Mouse (Mus musculus) v-Abl transformed pro-B cells (cell line): ENCODE data around the gene Gal3st2c.
"Not testable (repeated sequence)": the region's sequence is repeated elsewhere in the genome, so short reads cannot be mapped to it uniquely, and the experiment has no call there.

Source experiments
- in situ Hi-C, 2 experiments: fragments of 400-800 bp; cut with MboI; formaldehyde crosslinking; loops; one replicate each; pipeline ENCODE4 v1.15.1; 2025; ENCODE audit not compliant: unreplicated experiment in 2 of 2

Gal3st2c gene

DNA sequence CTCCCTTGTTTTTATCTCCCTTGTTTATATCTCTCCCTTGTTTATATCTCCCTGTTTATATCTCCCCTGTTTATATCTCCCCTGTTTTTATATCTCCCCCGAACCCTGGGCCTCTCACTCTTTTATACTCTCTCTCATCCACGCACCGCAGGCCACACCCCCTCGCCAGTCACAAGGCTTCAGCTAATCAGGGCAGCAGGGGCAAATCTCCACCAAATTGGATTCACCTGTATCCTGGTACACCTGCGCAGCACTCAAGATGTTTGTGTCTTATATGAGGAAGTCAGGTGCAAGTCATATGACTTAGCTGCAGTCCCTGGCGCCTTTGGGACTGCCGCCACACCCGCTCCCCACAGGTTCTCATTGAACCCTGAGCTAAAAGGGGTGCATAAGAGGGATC is at the start of gene Gal3st2c:
Gene Gal3st2c, plus strand, starts transcription at position 301 of the 400 bp plus-strand sequence.
- in situ Hi-C loops = loop anchor here in 1 of 2 experiments (10.0 kb wide), 1 partner anchor 85 kb away; no protein-coding TSS in a partner anchor

DNA sequence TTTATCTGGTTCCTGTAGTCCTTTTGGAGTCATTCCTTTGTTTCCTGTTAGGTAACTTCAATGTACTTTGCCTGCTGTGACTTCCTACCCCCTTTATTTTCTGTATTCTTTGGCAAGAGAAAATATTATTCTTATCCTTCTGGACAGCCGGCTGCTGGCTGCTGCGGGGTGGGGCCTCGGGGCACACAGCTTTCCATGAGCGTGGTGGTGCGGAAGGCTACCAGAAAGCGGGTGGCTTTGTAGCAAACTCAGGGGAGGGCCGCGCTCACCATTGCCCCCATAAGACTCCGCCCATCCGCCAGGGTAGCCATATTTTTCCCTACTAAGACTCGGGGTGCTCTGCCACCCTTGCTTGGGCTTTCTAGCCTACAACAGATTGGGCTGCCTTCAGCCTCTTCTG is 41.2 kb upstream of the Gal3st2c start:
- in situ Hi-C loops = not testable (repeated sequence)

DNA sequence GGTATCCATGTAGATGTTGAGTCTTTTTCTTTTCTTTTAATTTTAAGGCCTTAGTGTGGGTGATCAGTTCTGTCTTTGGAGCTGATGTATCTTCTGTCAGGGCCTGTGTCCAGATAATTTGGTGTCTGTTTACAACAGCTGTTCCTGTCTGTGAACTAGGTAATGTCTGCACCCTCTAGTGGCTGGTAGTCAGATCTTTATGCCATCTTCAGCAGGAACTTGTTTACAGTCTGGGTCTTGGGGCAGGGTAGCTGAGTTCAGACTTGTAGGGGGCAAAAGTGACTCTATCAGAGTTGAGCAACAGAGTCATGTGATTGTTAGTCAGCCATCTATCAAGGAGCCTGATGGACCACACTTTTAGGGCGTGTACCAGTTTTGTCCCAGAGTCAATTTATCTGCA is 23.8 kb upstream of the Gal3st2c start:
- in situ Hi-C loops = not testable (repeated sequence)

DNA sequence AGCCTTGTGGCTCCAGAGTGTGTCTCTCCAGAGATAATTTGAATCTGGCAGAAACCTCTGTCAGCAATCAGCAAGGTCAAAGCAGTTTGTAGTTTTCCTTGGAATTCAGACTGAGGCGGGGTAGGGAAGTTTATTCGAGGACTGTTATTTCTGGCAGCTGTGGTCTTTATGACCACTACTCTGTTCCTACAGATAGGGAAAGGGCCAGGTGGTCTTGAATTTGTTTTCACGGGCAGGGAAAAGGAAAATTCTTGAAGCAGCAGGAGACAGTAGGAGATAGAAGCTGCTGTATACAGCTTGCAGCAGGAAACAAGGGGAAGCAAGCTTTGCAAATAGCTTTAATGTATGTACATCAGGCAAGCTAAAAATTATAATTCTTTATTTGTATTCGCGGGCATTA is 19.9 kb upstream of the Gal3st2c start:
- in situ Hi-C loops = not testable (repeated sequence)

DNA sequence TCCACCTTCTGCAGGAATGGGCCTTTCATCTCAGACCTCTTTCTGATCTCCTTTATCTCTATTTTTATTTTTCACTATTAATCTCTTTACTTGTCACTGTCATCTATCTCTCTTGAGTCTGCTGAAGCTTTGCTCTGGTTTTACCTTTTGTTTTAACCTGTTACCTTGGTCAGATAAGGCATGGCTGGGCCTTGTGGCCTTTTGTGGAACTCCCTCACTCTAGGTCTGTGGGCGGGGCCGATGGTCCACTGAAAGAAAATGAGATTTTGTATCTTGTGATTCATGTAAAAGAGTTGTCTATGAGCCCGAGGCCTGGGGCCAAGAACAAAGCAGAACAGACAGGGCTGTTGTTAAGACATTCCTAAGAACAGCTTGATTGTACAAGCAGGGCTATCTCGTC is 19.5 kb upstream of the Gal3st2c start:
- in situ Hi-C loops = not testable (repeated sequence)

DNA sequence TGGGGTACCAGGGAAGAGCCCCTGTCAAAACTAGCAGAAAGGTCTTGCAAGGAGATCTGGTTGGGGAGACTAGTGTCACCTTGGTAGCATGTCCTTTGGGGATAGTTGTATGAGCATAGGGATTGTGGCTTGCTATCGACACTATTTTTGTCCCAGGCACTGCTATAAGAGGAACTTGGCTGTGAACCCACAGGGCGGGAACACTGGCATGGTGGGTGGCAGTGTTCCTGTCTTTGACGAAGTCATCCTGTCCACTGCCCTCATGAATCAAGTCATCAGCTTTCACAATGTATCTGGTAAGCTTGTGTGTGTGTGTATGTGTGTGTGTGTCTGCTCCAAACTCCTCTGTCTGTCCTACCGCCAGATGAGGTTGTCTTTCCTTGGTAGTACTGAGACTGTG is 14.5 kb upstream of the Gal3st2c start:
- in situ Hi-C loops = not testable (repeated sequence)

DNA sequence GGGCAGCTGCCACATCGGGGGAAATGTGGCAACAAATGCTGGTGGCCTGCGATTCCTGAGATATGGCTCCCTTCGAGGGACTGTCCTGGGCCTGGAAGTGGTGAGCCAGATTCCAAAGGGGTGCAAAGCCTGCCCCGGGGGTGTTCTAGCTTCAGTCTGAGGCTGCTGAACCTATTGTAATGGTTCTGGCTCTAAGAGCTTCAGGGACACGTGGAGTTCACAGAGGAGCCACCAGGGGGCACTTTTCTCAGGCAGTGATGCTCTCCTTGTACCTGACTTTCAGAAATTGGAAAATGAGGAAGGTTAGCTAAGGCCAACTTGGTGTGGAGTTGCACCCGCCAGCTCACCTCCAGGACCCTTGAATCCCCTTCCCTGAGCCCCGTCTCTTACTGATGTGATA is 12.0 kb upstream of the Gal3st2c start:
- in situ Hi-C loops = not testable (repeated sequence)

DNA sequence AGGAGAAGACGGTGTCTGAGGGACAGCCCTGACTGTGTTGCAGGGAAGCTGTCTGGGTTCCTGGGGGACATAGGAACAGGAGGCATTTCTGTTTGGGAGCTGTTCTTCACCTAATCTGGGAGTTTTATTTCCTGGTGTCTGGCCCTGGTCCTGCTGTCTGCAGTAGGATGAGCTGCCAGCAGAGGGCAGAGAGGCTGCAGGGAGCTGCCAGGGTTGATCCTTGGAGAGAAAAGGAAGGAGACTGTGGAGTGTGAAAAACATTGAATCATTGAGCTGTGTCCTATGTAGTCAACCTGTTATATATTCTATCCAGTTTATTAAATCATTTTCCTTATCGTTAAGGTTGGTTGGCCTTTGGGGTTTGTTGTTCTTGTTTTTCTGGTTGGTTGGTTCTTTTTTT is 9.4 kb upstream of the Gal3st2c start:
- in situ Hi-C loops = loop anchor here in 1 of 2 experiments (10.0 kb wide), 1 partner anchor 94 kb away; no protein-coding TSS in a partner anchor

DNA sequence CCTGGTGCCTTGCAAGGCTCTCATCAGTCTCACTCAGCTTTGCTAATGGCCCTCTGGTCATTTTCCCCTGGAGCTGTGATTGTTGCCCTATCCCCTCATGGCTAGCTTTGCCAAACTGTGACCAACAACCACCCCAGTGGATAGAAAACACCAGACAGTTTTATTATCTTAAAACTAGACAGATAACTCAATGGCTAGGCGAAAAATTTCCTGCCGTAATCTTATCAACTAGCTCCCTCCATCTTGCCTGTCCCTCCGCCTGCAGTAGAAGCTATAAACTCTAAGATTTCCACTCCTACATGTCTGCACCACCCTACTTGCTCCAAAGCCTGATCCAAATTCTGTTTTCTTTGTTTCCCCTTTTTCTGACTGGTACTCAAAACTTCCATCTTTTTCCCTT is 4.1 kb upstream of the Gal3st2c start:
- in situ Hi-C loops = loop anchor here in 1 of 2 experiments (10.0 kb wide), 1 partner anchor 89 kb away; no protein-coding TSS in a partner anchor

DNA sequence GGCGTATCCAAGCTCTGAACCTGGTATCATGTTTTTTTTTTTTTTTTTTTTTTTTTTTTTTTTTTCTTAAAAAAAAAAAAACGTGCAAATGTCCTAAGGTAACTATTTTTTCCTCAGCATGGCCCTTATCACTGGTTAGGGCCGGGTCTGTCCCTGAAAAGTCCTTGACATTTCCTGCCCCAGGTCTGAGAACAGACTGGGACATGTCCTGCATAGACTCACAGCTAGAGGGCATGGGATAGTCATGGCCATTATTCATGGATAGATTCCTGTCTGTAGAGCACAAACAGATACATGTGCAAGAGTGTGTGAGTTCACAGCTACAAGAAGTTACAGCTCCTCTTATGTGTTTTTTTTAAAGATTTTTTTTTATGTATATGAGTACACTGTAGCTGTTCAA is 1.5 kb upstream of the Gal3st2c start:
- in situ Hi-C loops = loop anchor here in 1 of 2 experiments (10.0 kb wide), 1 partner anchor 86 kb away; no protein-coding TSS in a partner anchor

DNA sequence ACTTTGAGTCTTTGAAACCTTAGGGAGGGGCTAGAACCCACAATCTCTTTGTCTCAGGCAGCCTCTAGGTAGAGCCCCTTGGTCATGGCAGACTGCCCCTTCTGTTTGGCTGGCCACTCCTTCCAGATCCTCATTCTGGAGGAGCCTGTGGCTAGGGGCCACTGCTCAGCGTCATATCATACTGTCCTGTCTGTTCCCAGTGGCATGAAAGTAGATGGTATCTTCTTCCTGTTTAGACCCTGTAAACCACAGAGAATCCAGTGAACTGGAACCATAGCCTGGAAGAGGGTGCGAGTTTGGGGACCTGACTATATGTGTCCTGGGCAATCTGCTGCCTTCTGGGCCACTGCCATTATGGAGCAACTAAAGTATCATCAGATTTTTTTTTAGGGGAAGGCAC is 759 bp downstream of the Gal3st2c start:
- in situ Hi-C loops = loop anchor here in 1 of 2 experiments (10.0 kb wide), 1 partner anchor 84 kb away; no protein-coding TSS in a partner anchor

DNA sequence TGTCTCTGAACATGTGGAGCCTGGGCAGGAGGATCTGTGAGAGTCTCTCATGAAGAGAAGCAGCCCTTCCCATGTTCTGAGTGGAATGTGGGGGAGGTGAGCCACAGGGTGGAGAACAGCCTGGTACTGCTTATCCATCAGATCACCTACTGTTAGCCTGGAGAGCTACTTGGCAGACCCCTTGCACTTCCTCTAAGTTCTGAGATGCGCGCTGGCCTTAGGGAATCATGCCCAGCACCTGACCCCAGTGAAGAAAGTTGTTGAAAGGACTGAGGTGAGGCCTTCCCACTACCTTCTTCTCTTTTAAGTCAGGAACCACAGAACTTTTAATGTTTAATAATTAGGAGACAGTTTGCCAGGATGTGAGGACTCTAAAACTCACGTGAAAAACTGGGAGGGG is 1.2 kb downstream of the Gal3st2c start:
- in situ Hi-C loops = loop anchor here in 1 of 2 experiments (10.0 kb wide), 1 partner anchor 83 kb away; no protein-coding TSS in a partner anchor

DNA sequence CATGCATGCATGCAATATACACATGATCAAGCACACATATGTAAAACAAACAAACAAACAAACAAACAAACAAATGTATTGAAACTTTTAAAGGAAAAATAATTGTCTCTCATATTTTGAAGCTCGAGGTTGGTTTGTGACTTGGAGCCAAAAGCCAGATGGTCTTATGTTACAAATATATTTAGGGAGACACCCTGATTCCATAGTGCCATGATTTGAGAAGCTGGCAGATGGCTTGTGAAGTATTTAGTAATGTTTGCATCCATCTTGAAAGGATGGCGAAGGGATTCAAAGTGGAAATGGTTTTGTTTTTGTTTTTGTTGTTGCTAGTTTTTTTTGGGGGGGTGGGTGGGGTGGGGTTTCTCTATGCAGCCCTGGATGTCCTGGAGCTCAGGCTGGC is 10.7 kb downstream of the Gal3st2c start:
- in situ Hi-C loops = no loop called here

DNA sequence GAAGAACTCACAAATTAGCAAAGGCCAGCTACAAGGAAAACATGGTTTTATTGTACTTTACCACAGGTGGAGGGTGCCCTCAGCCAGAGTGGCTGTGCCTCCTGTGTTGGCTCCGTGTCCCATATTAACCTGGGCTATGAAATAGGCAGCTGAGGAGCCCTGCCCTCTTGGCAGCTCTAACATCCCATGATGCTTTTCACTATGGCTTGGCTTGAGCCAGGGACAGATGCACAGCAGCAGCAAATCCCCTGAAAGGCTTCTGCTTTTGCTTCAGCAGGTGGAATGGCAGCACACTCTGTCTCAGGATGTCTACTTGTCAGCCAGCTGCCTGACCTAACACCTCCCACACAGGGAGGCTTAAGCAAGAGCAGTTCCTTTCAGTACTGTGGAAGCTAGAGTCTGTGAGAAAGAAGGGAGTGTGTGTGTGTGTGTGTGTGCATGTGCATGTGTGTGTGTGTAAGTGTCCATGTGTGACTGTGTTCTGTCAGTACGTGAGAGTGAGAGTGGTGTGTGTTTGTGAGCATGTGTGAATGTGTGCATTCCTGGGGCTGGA is 15.7 kb downstream of the Gal3st2c start:
- in situ Hi-C loops = not testable (repeated sequence)

DNA sequence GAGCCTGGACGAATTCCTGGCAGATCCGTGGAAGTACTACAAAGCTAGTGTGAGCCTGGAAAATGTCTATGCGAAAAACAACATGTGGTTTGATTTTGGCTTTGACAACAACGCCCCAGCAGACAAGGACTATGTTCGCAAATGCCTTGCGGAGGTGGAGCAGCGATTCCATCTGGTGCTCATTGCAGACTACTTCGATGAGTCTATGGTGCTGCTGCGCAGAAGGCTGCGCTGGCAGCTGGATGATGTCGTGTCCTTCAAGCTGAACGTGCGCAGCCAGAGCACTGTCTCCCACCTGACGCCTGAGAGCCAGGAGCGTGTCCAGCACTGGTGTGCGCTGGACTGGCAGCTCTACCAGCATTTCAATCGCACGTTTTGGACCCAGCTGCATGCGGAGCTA is 18.5 kb downstream of the Gal3st2c start:
- in situ Hi-C loops = not testable (repeated sequence)

DNA sequence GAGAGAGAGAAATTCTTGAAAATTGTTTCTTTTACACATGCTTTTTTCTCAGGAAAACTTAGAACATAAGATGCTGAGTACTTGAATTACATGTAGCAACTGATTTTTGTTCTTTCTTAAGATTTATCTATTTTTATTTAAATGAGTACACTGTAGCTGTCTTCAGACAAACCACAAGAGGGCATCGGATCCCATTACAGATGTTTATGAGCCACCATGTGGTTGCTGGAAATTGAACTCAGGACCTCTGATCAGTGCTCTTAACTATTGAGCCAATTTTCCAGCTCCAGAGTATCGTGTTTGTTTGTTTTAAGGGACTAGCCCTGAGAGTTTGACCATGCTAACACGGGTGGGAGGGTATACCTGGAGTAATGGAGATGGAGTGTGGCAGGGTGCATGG is 21.3 kb downstream of the Gal3st2c start:
- in situ Hi-C loops = no loop called here

DNA sequence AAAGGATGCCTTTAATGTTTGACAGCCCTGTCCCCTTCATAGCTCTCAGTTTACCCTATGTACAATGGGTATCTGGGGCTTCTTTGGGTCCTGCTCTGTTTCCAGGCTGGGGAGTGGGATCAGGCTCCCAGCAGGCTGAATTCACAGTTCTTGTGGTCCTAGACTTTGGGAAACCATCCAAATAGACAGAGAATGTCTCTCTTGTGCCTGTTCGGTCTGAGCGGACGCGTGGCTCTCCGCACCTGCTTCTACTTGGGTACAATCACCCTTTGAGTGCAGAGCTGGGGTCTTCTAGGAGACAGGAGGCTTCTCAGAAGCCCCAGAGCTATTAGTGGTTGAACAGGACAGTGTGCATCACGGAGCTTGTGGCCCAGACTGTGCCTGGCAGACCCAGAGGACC is 29.8 kb downstream of the Gal3st2c start, which contains the start of gene Neu4:
Gene Neu4, plus strand, starts transcription at position 301 of the 400 bp plus-strand sequence.
- in situ Hi-C loops = no loop called here

DNA sequence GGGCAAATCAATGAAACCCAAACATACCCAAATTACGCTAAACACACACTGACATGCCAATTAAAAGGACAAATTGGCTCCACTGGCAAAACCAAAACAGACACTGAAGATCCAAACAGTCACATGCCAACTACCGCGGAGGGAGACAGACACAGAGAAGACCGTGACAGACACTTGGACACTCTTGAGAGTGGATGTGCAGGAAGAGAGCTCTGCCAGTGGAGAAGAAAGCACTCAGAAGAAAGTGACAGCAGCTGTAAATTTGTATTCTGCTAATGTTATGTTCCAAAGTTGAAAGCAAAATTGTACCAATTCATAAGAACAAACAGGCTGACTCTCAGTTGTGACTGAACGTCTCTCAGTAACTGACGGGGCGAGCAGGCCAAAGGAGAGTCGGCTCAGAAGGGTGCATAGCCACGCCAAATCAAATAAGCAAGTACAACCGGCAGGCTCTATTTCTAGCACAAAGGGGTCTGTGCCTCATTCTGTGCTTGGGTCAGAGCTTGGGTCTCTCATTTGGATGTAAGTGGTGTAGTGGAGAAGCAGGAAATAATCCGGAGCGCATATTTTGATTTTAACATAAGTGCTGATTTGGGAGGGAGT is 37.3 kb downstream of the Gal3st2c start:
- in situ Hi-C loops = no loop called here

DNA sequence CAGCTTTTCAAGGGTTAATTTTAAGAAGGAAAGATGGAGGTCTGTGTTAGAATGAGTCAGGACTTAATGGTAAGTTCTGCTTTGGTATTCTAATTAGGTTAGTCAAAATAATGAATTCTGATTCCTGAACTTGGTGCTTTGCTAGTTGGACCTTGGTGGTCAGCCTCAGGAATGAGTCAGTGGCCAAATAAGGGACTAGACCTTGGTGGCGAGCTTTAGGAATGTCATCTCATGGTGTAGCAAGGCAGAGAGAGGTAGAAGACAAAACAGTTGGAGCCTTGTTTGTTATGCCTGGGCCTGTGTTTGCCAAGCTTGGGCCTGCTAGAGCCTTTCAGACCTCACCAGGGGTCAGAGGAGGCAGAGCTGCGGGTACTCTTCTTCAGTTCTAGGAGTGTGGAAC is 38.4 kb downstream of the Gal3st2c start:
- in situ Hi-C loops = no loop called here

DNA sequence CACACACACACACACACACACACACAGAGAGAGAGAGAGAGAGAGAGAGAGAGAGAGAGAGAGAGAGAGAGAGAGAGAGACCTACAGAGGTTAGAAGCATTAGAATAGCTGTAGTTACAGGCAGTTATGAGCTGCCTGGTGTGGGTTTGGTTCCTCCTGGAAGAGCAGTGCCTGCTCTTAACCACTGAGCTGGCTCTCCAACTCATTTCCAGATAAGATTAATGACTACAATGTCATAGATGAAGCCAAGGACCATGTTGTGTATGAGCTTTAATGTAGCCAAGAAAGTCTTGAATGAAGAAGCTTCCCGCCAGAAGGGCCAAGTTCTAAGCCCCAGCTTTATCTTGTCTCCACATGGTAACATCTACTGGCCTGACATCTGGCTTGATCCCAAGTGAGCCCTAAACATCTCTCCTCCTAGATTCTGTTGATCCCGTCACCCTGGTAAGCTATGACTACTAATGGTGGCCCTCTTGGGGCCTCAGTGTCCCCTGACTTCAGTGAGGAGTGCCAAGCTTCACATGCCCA is 42.8 kb downstream of the Gal3st2c start:
- in situ Hi-C loops = no loop called here

DNA sequence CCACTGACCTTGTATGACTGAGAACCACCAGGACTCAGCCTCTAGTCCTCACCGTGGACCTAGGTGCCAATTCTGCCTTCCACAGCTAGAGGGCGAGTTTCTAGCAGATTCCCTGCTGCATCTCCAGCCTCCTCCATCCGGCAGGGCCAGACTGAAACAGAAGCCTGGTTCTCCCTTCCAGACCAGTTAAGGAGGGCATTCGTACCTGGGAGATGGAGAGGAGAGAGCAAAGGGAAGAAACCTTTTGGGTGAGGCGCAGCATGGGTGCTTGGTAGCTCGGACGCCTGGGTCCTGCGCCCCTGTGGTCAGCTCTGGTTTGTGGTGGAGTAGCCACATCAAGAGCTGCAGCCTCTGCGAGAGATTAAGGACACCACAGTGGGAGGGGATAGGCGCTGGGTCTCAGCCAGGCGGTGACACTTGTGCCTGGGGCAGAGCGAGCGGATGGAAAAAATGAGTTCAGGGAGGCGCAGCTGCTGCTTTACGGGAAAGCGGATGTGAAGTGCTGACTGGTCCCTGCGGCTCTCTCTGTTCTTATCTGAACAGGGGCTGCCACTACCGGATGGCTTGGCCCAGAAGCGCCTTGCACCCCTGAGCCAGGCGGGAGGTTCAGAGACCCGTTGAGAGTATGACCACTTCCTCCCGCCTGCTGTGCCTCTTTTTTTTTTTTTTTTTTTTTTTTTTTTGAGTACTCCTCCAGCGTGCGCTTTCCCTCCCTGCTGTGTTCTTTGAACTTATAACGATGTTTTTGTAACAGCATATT is 44.9 kb downstream of the Gal3st2c start:
- in situ Hi-C loops = no loop called here
